Comparison of ENCODE assay signal across 26 mouse cellular contexts in the genomic region with DNA sequence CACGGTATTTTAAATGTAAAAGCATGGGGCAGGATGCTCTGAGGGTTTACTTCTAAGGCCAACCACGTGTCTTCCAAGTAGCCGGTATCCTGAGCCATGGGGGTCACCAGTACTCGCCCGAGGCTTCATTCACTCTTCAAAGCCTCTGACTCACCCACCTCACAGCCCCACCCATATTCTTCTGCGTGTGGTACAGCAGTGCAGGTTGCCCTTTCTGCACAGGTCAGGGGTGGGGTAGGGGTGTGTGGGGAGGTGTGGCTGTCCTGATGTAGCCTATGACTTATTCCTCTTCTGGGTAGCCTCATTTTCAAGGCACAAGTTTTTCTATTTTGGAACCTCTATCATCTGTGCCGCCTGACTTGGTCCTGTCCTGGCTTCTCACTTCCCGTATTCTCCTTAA. TPM values are rescaled to one million over a fixed set of nuclear protein-coding genes. Genes with fewer than 3 reads are reported as not detected.
DNase-seq lines count a peak whose midpoint lies in the region; ATAC-seq and TF ChIP-seq lines count a peak whose summit lies in the region.
"Had no signal": no experiment of that assay in that cellular context is flagged by ENCODE, and none has a peak within 500 bp of the region (broad histone marks: within the 10 kb centered on the region; RNA-seq: fewer than 3 reads in every experiment).

No protein-coding gene starts in this region.

- 53% methylated on average over 8 of the region's 8 CpGs for WGBS in intestine, embryonic 14.5 days
- WGBS in small intestine, adult 2 months = 18% methylated on average over 8 of the region's 8 CpGs

- peak; percentile 30 for DNase-seq in ES-CJ7 (ENCODE audit: low read depth, low spot score)
- DNase-seq in intestine, embryonic 14.5 days (ENCODE audit: low spot score) = no peak
- no peak for DNase-seq in right cerebral cortex, postnatal 14 days
- no peak for DNase-seq in layer of hippocampus, postnatal 10 days (ENCODE audit: low spot score in 2 of 2)
- no peak for DNase-seq in ovary, postnatal 36 days (ENCODE audit: low spot score)
- DNase-seq: adrenal gland, postnatal 14 days; cerebellum, adult 11-12 months; cerebellum, adult 9-10 months; cerebellum, postnatal 25 days; gastrocnemius, postnatal 10 days had no signal

- TF ChIP-seq POLR2A in small intestine, adult 2 months (IDR thresholded peaks at IDR 0.05; ENCODE audit: low read depth, low read length) = no peak

- H3K27me3 ChIP-seq in intestine, embryonic 14.5 days (replicated peaks; ENCODE audit: control insufficient read depth, insufficient read depth, low read length) = no peaks in the 10 kb centered on the region
- no peaks in the 10 kb centered on the region for H3K27me3 ChIP-seq in small intestine, adult 2 months (ENCODE audit: control insufficient read depth, insufficient read depth, low read length)
- H3K27me3 ChIP-seq: embryonic facial prominence, embryonic 12.5 days; forebrain, embryonic 15.5 days had no signal

- H3K4me3 ChIP-seq in intestine, embryonic 14.5 days (ENCODE audit: low read depth, low read length) = no peak overlapping the region
- H3K4me3 ChIP-seq in small intestine, adult 2 months (ENCODE audit: low read depth, low read length) = no peak overlapping the region
- H3K4me3 ChIP-seq: embryonic facial prominence, embryonic 12.5 days; forebrain, embryonic 15.5 days; heart, embryonic 12.5 days; hindbrain, embryonic 10.5 days had no signal

- no peaks in the 10 kb centered on the region for H3K36me3 ChIP-seq in intestine, embryonic 14.5 days (ENCODE audit: control insufficient read depth, insufficient read depth, low read length)
- H3K36me3 ChIP-seq in small intestine, adult 2 months (ENCODE audit: control insufficient read depth, insufficient read depth, low read length) = no peaks in the 10 kb centered on the region
- H3K36me3 ChIP-seq: embryonic facial prominence, embryonic 12.5 days; forebrain, embryonic 15.5 days; G1E; heart, embryonic 12.5 days; hindbrain, embryonic 10.5 days had no signal

- no peak overlapping the region for H3K9ac ChIP-seq in intestine, embryonic 14.5 days (ENCODE audit: low read length)
- H3K9ac ChIP-seq: embryonic facial prominence, embryonic 12.5 days; forebrain, embryonic 15.5 days; heart, embryonic 12.5 days; hindbrain, embryonic 14.5 days had no signal

- no peak for TF ChIP-seq CTCF in small intestine, adult 2 months (IDR thresholded peaks at IDR 0.05; ENCODE audit: extremely low read depth, insufficient read length, insufficient replicate concordance, low read depth, low read length)

- ATAC-seq in intestine, embryonic 14.5 days (replicated peaks; ENCODE audit: low FRiP score, low TSS enrichment, low read depth) = peak; percentile 71
- ATAC-seq: activated CD4-positive, CD25-positive, alpha-beta regulatory T cell, adult 4 months; forebrain, embryonic 15.5 days had no signal

- H3K27ac ChIP-seq in intestine, embryonic 14.5 days (ENCODE audit: low read depth) = no peak overlapping the region
- H3K27ac ChIP-seq in small intestine, adult 2 months (ENCODE audit: insufficient read depth, low read depth, low read length) = peak overlapping the region; percentile 97
- H3K27ac ChIP-seq: embryonic facial prominence, embryonic 12.5 days; forebrain, embryonic 15.5 days; hindbrain, embryonic 10.5 days; hindbrain, embryonic 14.5 days had no signal

- no peaks in the 10 kb centered on the region for H3K9me3 ChIP-seq in intestine, embryonic 14.5 days (ENCODE audit: control insufficient read depth, low read length)
- H3K9me3 ChIP-seq: embryonic facial prominence, embryonic 12.5 days; forebrain, embryonic 15.5 days; G1E; heart, embryonic 12.5 days; hindbrain, embryonic 10.5 days had no signal

- H3K4me1 ChIP-seq in intestine, embryonic 14.5 days (replicated peaks; ENCODE audit: control insufficient read depth, insufficient read depth, low read length) = no peaks in the 10 kb centered on the region
- peaks cover 11% of the 10 kb centered on the region; the same call in 1 of the 2 replicates for H3K4me1 ChIP-seq in small intestine, adult 2 months (ENCODE audit: control insufficient read depth, insufficient read depth, insufficient read length, low read length)
- H3K4me1 ChIP-seq: embryonic facial prominence, embryonic 12.5 days; forebrain, embryonic 15.5 days; heart, embryonic 12.5 days; hindbrain, embryonic 10.5 days had no signal

- H3K4me2 ChIP-seq in intestine, embryonic 14.5 days (ENCODE audit: low read length) = no peak overlapping the region
- H3K4me2 ChIP-seq: embryonic facial prominence, embryonic 12.5 days; forebrain, embryonic 15.5 days; heart, embryonic 12.5 days; hindbrain, embryonic 14.5 days had no signal

RNA-seq across cellular contexts. Expression of gene Slc5a4a, which starts 0.4 kb away (rescaled TPM):
- polyA plus RNA-seq in intestine, embryonic 14.5 days (2014; fragmentation: Nextera tagmentation; extraction: Ambion mirVana) = 0.16 TPM in 1 of 2 replicates, not detected in the other
- polyA plus RNA-seq in small intestine, adult 2 months (2012; rRNA removed) = 4.6 and 51.9 TPM in 2 replicates
- total RNA-seq in layer of hippocampus, postnatal 10 days (2021) = not detected
- total RNA-seq: adrenal gland, adult 18-20 months; adrenal gland, postnatal 14 days; CH12.LX; G1E; gastrocnemius, postnatal 10 days; heart, adult 8-10 months; heart, postnatal 25 days had no signal
- polyA plus RNA-seq: activated CD4-positive, CD25-positive, alpha-beta regulatory T cell, adult 4 months; cortical plate, adult 2 months; embryonic facial prominence, embryonic 12.5 days; forebrain, embryonic 11.5 days; forebrain, embryonic 15.5 days; G1E; gonadal fat pad, adult 2 months; heart, embryonic 12.5 days; heart, embryonic 16.5 days; hindbrain, embryonic 10.5 days; hindbrain, embryonic 14.5 days had no signal

RNA-seq across cellular contexts. Expression of gene Slc5a4b, which starts 36.1 kb away (rescaled TPM):
- not detected in 2 replicates for polyA plus RNA-seq in intestine, embryonic 14.5 days (2014; fragmentation: Nextera tagmentation; extraction: Ambion mirVana)
- 3.2 and 53.8 TPM in 2 replicates for polyA plus RNA-seq in small intestine, adult 2 months (2012; rRNA removed)
- total RNA-seq in layer of hippocampus, postnatal 10 days (2021) = under 1 TPM in 1 of 2 experiments, not detected in 1; 0.09 TPM
- total RNA-seq: adrenal gland, adult 18-20 months; adrenal gland, postnatal 14 days; CH12.LX; G1E; gastrocnemius, postnatal 10 days; heart, adult 8-10 months; heart, postnatal 25 days had no signal
- polyA plus RNA-seq: activated CD4-positive, CD25-positive, alpha-beta regulatory T cell, adult 4 months; cortical plate, adult 2 months; forebrain, embryonic 11.5 days; forebrain, embryonic 15.5 days; G1E; gonadal fat pad, adult 2 months; heart, embryonic 12.5 days; heart, embryonic 16.5 days; hindbrain, embryonic 10.5 days; hindbrain, embryonic 14.5 days had no signal
